Mouse (Mus musculus): Measurements from ENCODE around the gene Utrn.

GRCm38 (mm10) chr10:12701694-12702093 is 167.5 kb downstream of the Utrn start:
- no peak for TF ChIP-seq CTCF (IDR thresholded peaks at IDR 0.05; ENCODE audit: borderline replicate concordance, insufficient read depth, low read depth, low read length)
- TF ChIP-seq POLR2A (IDR thresholded peaks at IDR 0.05; ENCODE audit: borderline replicate concordance, insufficient read depth, low read length), result no peak
